Mouse (Mus musculus) hindbrain, postnatal 0 days (tissue): ENCODE measurements at regions not wholly inside any gene's neighbourhood (a gene's known extent, or its start where the extent isn't known, plus 50 kb on each side); places are given as distances from the start of the nearest gene placed in this dataset.
A peak's percentile ranks its signal among the peaks of the same experiment; 100 is the strongest.

Experiments used
- ATAC-seq: fragments of 200-750 bp; cut with Nextera tagmentation; 2 replicates; pipeline ENCODE4 v1.8.0; 2017; ENCODE audit warnings: mild to moderate bottlenecking, moderate TSS enrichment, moderate library complexity
- DNase-seq: peaks from one replicate; pipeline ENCODE4 v3.0.0-alpha.2; 2015; ENCODE audit warnings: low spot score
- H3K27ac ChIP-seq: fragments of 300-500 bp; sonication (generic); 2 replicates; pipeline ENCODE4 v1.5.1; 2014; ENCODE audit warnings: mild to moderate bottlenecking
- H3K27me3 ChIP-seq: fragments of 300-500 bp; sonication (generic); 2 replicates; pipeline ENCODE4 v1.6.1; 2014; ENCODE audit warnings: low read length, mixed read lengths; ENCODE audit not compliant: insufficient read depth
- H3K36me3 ChIP-seq: fragments of 300-500 bp; sonication (generic); 2 replicates; pipeline ENCODE4 v1.6.1; 2014; ENCODE audit warnings: low read length, mixed read lengths; ENCODE audit not compliant: insufficient read depth
- H3K4me1 ChIP-seq: fragments of 300-500 bp; sonication (generic); 2 replicates; pipeline ENCODE4 v1.6.1; 2014; ENCODE audit warnings: antibody characterized with exemption, low read length, mixed read lengths; ENCODE audit not compliant: insufficient read depth
- H3K4me2 ChIP-seq: fragments of 300-500 bp; sonication (generic); 2 replicates; pipeline ENCODE4 v1.6.1; 2014; ENCODE audit warnings: low read depth, mild to moderate bottlenecking, low read length, moderate library complexity, mixed read lengths
- H3K4me3 ChIP-seq: fragments of 300-500 bp; sonication (generic); 2 replicates; pipeline ENCODE4 v1.5.1; 2014; ENCODE audit warnings: low read length
- H3K9ac ChIP-seq: fragments of 300-500 bp; sonication (generic); replicated peaks from 2 replicates; pipeline ENCODE4 v1.6.1; 2014; ENCODE audit warnings: mild to moderate bottlenecking, low read length, moderate library complexity, mixed read lengths
- H3K9me3 ChIP-seq: fragments of 300-500 bp; sonication (generic); 2 replicates; pipeline ENCODE4 v1.6.1; 2016; ENCODE audit warnings: low read length, mixed read lengths
- CTCF ChIP-seq: IDR thresholded peaks from 2 replicates; pipeline ENCODE4 v1.5.1; 2016; ENCODE audit warnings: antibody characterized with exemption, control low read depth, low read depth
- WGBS: fragments of 180-500 bp; shearing (Covaris S2); extraction: QIAGEN DNeasy Blood & Tissue Kit; methylation state at CpG from one replicate; pipeline ENCODE4 v1.1.7; 2014; 5-methylcytosine and 5-hydroxymethylcytosine counted together

DNA sequence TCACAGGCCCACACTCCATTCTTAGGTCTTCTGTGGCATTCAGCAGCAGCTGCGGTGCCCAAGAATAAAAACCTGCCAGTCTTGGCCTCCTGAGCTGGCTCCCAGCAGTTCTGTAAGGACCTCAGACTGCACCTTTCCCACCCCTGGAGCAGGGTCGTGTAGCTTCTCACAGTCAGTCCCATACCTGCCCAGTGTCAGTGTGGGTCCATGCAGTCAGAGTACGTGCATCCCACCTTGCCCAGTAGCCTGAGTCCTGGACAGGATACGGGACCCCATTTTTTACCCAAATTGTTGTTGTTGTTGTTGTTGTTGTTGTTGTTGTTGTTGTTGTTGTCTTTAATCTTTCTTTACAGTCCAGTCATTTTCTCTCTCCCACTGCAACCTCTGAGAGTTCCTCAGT, 6811.3 kb downstream of the 9330182O14Rik start:
- no peak overlapping the region for H3K27ac ChIP-seq
- H3K4me2 ChIP-seq, result no peak overlapping the region
- H3K36me3 ChIP-seq, result no peaks in the 10 kb centered on the region
- H3K9ac ChIP-seq, result no peak overlapping the region
- H3K4me3 ChIP-seq, result no peak overlapping the region
- no peaks in the 10 kb centered on the region for H3K9me3 ChIP-seq
- DNase-seq (no peak), ATAC-seq (no peak)
- WGBS, result 87% methylated on average over 4 of the region's 4 CpGs
- H3K27me3 ChIP-seq, result no peaks in the 10 kb centered on the region
- H3K4me1 ChIP-seq, result no peaks in the 10 kb centered on the region
- no peak for TF ChIP-seq CTCF

- DNase-seq (peak; percentile 65), ATAC-seq (no peak)
- Histone ChIP-seq H3K9me3 (no peaks in the 10 kb centered on the region), H3K36me3 (no peaks in the 10 kb centered on the region), H3K27me3 (no peaks in the 10 kb centered on the region), H3K4me3 (no peak overlapping the region), H3K9ac (no peak overlapping the region), H3K4me2 (no peak overlapping the region), H3K27ac (no peak overlapping the region), H3K4me1 (no peaks in the 10 kb centered on the region)
- WGBS, result 38% methylated on average over 3 of the region's 3 CpGs
- TF ChIP-seq CTCF, result peak; percentile 53
Observed at GRCm38 (mm10) chr15:46990201-46990600, 6856.0 kb downstream of the 9330182O14Rik start.

DNA sequence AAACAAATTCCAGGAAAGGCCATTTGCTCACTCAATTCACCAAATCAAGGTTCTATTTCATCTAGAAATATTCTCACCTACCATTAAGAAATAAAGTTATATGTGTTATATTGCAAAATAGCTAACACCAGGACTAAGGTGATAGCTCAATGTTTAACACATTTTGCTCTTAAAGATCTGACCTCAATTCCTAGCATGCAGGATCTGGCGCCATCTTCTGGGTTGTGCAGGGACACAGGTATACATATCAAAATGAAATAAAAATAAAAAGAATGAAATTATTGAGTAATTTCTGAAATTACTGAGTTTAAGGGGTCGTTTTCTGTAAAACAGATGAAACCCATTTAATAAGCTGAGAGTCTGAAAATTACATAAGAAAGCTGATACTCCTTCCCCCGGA, 6862.9 kb downstream of the 9330182O14Rik start:
- H3K36me3 ChIP-seq, result no peaks in the 10 kb centered on the region
- DNase-seq (no peak), ATAC-seq (no peak)
- TF ChIP-seq CTCF, result peak; percentile 29
- no peak overlapping the region for H3K4me2 ChIP-seq
- WGBS, result 51% methylated on average over 3 of the region's 3 CpGs
- no peaks in the 10 kb centered on the region for H3K9me3 ChIP-seq
- H3K27ac ChIP-seq, result no peak overlapping the region
- H3K9ac ChIP-seq, result no peak overlapping the region
- H3K4me1 ChIP-seq, result no peaks in the 10 kb centered on the region
- no peak overlapping the region for H3K4me3 ChIP-seq
- H3K27me3 ChIP-seq, result no peaks in the 10 kb centered on the region
